Mouse (Mus musculus): ENCODE data around the gene Stbd1.

GRCm38 (mm10) chr5:92560201-92560600 is 42.6 kb upstream of the Stbd1 start:
- TF ChIP-seq POLR2A (IDR thresholded peaks at IDR 0.05; ENCODE audit: borderline replicate concordance, extremely low read depth, low read depth, low read length): no peak
- TF ChIP-seq CTCF (IDR thresholded peaks at IDR 0.05; ENCODE audit: insufficient read depth, low read length): no peak

All from lung, adult 2 months (tissue).